Mouse (Mus musculus) testis, adult 2 months (tissue): ENCODE measurements around the gene Ncf2.

Experiments
- CTCF ChIP-seq: fragments of 200-500 bp; IDR thresholded peaks from 2 replicates; pipeline ENCODE4 v1.5.1; 2012; ENCODE audit warnings: low read depth, mild to moderate bottlenecking, inconsistent platforms, low read length, moderate library complexity; ENCODE audit not compliant: control insufficient read depth, insufficient read depth, insufficient replicate concordance
- POLR2A ChIP-seq: fragments of 200-500 bp; IDR thresholded peaks from 2 replicates; pipeline ENCODE4 v1.6.1; 2012; ENCODE audit warnings: low read depth, mild to moderate bottlenecking, inconsistent platforms, low read length, moderate library complexity; ENCODE audit not compliant: control insufficient read depth

DNA sequence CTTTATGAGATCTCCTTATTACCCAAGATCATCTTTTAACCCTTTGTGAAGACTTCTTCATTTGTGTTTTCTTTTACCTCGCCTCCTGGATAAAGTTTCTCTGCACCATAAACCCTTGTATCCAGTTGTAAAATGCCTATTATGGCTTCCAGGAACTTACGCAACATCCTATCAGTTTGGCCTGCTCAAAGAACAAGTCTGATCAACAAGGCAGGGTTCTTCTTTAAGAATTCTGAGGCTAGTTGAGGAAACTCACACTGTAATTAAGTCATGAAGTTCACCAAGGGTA lies 8.3 kb downstream of the Ncf2 start:
- TF ChIP-seq CTCF = no peak
- no peak for TF ChIP-seq POLR2A
